Mouse (Mus musculus) kidney, embryonic 15.5 days (tissue): ENCODE measurements around the gene Lypd4. TPM values are rescaled to one million over a fixed set of nuclear protein-coding genes. Genes with fewer than 3 reads are reported as not detected.

ENCODE experiments used
- ATAC-seq: fragments of 200-750 bp; cut with Nextera tagmentation; replicated peaks from 2 replicates; pipeline ENCODE4 v1.8.0; 2017; ENCODE audit warnings: moderate TSS enrichment; ENCODE audit not compliant: low FRiP score
- H3K27ac ChIP-seq: fragments of 300-500 bp; sonication (generic); 2 replicates; pipeline ENCODE4 v1.5.1; 2015; ENCODE audit warnings: mild to moderate bottlenecking, inconsistent platforms
- H3K27me3 ChIP-seq: fragments of 300-500 bp; sonication (generic); 2 replicates; pipeline ENCODE4 v1.6.1; 2015; ENCODE audit warnings: inconsistent platforms
- H3K36me3 ChIP-seq: fragments of 300-500 bp; sonication (generic); 2 replicates; pipeline ENCODE4 v1.6.1; 2015; ENCODE audit warnings: inconsistent platforms
- H3K4me1 ChIP-seq: fragments of 300-500 bp; sonication (generic); 2 replicates; pipeline ENCODE4 v1.6.1; 2015; ENCODE audit warnings: inconsistent platforms
- H3K4me2 ChIP-seq: fragments of 300-500 bp; sonication (generic); 2 replicates; pipeline ENCODE4 v1.6.1; 2015; ENCODE audit warnings: moderate library complexity, mild to moderate bottlenecking, inconsistent platforms
- H3K4me3 ChIP-seq: fragments of 300-500 bp; sonication (generic); replicated peaks from 2 replicates; pipeline ENCODE4 v1.5.1; 2015; ENCODE audit warnings: mild to moderate bottlenecking, inconsistent platforms
- H3K9ac ChIP-seq: fragments of 300-500 bp; sonication (generic); 2 replicates; pipeline ENCODE4 v1.6.1; 2015; ENCODE audit warnings: mild to moderate bottlenecking, inconsistent platforms
- H3K9me3 ChIP-seq: fragments of 300-500 bp; sonication (generic); replicated peaks from 2 replicates; pipeline ENCODE4 v1.6.1; 2016; ENCODE audit warnings: inconsistent platforms
- WGBS: fragments of 180-500 bp; shearing (Covaris S2); methylation state at CpG from one replicate; pipeline ENCODE4 v1.1.7; 2015; ENCODE audit warnings: mixed read lengths; 5-methylcytosine and 5-hydroxymethylcytosine counted together
- polyA plus RNA-seq: library from polyadenylated mRNA; unstranded; fragments of >200 nt; fragmentation: Nextera tagmentation; extraction: Ambion mirVana; gene quantifications from 2 replicates; pipeline ENCODE4 v1.2.1, GENCODE M21; 2015

The Lypd4 gene
- not detected in 2 replicates for polyA plus RNA-seq

DNA sequence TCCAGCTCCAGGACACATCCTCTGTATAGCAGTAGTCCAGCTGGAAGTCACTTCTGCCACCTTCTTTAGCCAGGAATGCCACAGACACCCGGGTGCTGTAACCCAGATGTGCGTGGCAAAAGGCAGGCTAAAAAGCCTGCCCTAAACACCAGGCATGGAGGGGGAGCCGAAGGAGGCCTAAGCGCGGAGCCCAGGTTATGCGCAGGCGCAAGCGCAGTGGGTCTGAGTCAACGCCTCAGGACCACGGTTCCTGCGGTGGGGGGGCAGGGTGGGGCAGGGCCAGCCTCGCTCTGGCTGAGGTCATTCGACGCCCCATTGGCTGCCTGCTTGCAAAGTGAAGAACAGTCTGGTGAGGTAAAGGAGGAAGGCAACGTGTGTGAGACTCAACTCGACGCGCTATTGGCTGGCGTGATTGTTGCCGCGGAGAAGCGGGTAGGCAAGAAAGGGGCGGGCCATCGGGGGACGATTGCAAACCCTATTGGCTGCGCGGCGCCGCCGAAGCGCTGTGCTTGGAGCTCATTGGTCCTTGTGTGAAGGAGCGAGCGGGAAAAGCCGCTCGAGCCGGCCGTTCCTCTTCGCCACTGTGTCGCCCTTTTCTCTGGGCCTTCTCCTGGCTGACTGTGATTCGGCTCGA, at the start of gene Lypd4, which contains the start of gene Dmrtc2:
TSS of gene Lypd4 (minus strand) at position 410 of the 634 bp plus-strand sequence.
TSS of gene Dmrtc2 (plus strand) at position 526 of the 634 bp plus-strand sequence.
- no peak for ATAC-seq
- 54% methylated on average over 41 of the region's 41 CpGs for WGBS
- Histone ChIP-seq H3K36me3 (no peaks in the 10 kb centered on the region), H3K4me1 (no peaks in the 10 kb centered on the region), H3K27me3 (peaks cover 6% of the 10 kb centered on the region; the same call in 1 of the 2 replicates), H3K9me3 (no peaks in the 10 kb centered on the region), H3K9ac (no peak within 1 kb of the TSS), H3K27ac (no peak within 1 kb of the TSS), H3K4me2 (no peak within 1 kb of the TSS), H3K4me3 (no peak within 1 kb of the TSS)

DNA sequence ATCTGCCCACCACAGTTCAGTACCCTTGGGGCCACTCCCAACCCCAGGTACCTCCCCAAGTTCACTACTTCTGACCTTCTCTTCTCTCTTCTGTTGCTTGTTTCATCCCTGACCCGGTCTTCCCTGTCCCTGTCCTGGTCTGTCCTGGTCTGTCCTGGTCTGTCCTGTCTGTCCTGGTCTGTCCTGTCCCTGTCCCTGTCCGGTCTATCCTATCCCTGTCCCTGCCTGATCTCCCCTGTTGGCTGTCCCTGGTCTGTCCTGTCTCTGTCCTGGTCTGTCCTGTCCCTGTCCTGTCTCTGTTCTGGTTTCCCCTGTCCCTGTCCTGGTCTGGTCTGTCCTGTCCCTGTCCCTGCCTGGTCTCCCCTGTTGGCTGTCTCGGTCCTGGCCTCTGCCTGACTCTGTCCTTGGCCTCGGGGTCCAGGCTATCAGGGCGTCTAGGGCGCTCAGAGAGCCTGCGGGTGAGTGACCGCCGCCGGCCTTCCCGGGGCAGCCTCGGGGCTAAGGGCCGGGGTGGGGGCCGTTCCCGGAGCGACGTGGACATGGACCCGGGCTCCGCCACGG, 49.1 kb upstream of the Lypd4 start:
- no peak; the same call in 1 of the 2 replicates for ATAC-seq
- peaks cover 73% of the 10 kb centered on the region for H3K36me3 ChIP-seq
- H3K27me3 ChIP-seq, result no peaks in the 10 kb centered on the region
- H3K4me3 ChIP-seq, result no peak overlapping the region
- H3K9me3 ChIP-seq, result no peaks in the 10 kb centered on the region
- H3K4me2 ChIP-seq, result no peak overlapping the region
- no peaks in the 10 kb centered on the region for H3K4me1 ChIP-seq
- H3K27ac ChIP-seq, result no peak overlapping the region
- no peak overlapping the region for H3K9ac ChIP-seq
- WGBS, result 88% methylated on average over 20 of the region's 20 CpGs

DNA sequence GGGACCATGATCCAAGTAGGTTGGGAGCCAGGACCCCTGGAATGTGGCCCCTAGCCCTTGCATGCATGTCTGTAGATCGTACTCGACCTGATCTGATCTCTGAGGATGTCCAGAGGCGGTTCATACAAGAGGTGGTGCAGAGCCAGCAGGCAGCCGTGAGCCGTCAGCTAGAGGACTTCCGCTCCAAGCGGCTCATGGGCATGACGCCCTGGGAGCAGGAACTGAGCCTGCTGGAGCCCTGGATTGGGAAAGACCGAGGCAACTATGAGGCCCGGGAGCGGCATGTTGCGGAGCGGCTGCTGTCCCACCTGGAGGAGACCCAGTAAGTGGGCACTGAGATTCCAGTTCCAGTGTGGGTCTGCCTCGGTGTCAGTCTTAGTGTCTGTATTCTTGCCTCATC, 42.7 kb upstream of the Lypd4 start:
- Histone ChIP-seq H3K4me3 (no peak overlapping the region), H3K27me3 (no peaks in the 10 kb centered on the region), H3K9me3 (no peaks in the 10 kb centered on the region), H3K36me3 (peaks cover 68% of the 10 kb centered on the region), H3K4me2 (no peak overlapping the region), H3K9ac (no peak overlapping the region), H3K4me1 (peaks cover 3% of the 10 kb centered on the region), H3K27ac (no peak overlapping the region)
- 93% methylated on average over 14 of the region's 14 CpGs for WGBS
- no peak for ATAC-seq

DNA sequence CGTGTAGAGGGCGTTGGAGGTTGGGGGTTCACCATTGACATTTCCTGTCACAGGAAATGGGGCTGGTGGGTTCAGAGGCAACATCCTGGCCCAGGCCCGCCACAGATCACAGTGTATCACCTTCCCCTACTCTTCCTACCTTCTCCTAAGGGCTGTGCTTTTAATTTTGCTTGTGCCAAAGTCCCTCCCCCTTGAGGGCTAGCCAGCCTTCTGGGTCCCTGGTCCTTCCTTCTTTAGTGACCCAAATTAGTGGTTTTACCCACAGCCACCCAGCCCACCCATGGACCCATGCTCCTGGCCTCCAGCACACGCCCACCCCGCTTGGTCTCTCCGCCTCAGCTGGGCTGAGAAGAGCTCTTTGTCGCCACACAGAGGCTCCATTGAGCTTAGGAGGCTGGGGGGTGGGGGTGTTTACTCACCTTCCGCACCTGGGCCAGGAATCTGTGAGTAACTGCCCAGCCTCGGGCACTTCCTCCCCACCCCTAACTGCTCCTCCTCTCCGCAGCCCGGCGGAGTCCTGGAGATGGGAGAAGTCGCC, 37.5 kb upstream of the Lypd4 start:
- 0 out of 2 replicates have a peak overlapping the region, but pooled peaks have one; percentile 10 for H3K9ac ChIP-seq

DNA sequence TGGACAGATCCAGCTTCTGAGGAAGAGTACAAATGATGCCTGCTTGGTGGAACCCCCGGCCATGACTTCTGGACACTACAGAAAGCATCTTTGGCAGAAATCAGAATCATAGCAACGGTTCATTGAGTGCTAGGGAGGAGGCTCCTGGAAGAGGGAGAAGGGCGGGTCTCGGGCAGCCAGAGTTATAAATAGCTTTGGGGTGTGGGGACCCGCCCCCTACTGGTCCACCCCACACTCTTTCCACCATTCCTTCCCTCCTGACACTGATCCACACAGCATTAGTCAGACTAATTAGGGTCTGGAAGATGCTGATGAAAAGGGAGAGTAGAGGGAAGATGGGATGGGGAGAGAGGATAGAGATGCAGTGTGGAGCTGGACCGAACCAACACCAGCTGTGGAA, 36.8 kb upstream of the Lypd4 start:
- Histone ChIP-seq H3K27ac (0 out of 2 replicates have a peak overlapping the region, but pooled peaks have one; percentile 38), H3K9me3 (no peaks in the 10 kb centered on the region), H3K4me3 (no peak overlapping the region), H3K4me2 (peak overlapping the region; percentile 29), H3K4me1 (peaks cover 49% of the 10 kb centered on the region), H3K9ac (0 out of 2 replicates have a peak overlapping the region, but pooled peaks have one; percentile 10), H3K36me3 (peaks cover 38% of the 10 kb centered on the region), H3K27me3 (no peaks in the 10 kb centered on the region)
- no peak for ATAC-seq
- 17% methylated on average over 6 of the region's 6 CpGs for WGBS

More for the DNA sequence above, 37.5 kb upstream of the Lypd4 start:
- H3K27me3 ChIP-seq, result no peaks in the 10 kb centered on the region
- no peak overlapping the region for H3K4me3 ChIP-seq
- peaks cover 45% of the 10 kb centered on the region for H3K36me3 ChIP-seq
- peak overlapping the region; percentile 38 for H3K27ac ChIP-seq
- H3K9me3 ChIP-seq, result no peaks in the 10 kb centered on the region
- H3K4me2 ChIP-seq, result peak overlapping the region; percentile 29
- peaks cover 43% of the 10 kb centered on the region for H3K4me1 ChIP-seq
- no peak for ATAC-seq
- WGBS, result 25% methylated on average over 13 of the region's 13 CpGs

DNA sequence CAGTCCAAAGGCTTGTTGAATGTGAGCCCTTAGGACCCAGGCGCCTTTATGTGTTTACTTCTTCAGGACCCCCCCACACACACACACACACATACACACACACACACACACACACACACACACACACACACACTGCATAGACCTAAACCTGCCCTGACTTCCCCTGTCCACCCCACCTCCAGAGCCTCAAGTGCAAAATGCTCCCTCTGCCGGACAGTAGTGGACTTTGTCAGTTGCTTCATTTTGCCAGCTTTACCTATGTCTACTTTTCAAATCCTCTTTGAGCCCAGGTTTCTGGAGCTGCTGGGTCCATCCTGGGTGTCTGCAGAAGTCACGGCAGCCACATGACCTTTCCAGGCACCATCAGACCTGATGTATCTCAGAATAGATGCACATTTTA, 35.2 kb upstream of the Lypd4 start:
- Histone ChIP-seq H3K4me3 (peak overlapping the region; percentile 74), H3K4me1 (peaks cover 49% of the 10 kb centered on the region), H3K27me3 (no peaks in the 10 kb centered on the region), H3K27ac (peak overlapping the region; percentile 90), H3K4me2 (peak overlapping the region; percentile 65), H3K9ac (peak overlapping the region; percentile 78), H3K36me3 (peaks cover 26% of the 10 kb centered on the region), H3K9me3 (no peaks in the 10 kb centered on the region)
- no peak for ATAC-seq
- 12% methylated on average over 3 of the region's 3 CpGs for WGBS

DNA sequence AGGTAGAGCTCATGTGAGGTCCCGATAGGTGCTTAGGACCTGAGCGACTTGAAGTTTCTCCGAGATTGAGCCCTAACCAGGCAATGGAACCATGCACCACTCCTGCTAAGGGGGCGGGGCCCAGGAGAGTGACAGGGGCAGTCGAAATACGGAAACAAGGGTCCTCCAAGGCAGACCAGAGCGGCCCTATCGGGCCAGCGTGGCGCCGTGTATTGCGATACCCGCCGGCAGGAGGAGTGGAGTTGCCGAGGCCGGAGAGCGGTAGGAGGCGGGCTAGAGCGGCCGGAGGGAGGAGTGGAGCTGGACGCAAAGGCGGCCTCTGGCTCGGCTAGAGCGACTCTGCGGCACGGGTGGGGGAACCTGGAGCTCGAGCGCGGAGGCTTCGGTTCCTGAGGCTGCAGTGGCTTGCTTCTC, 34.3 kb upstream of the Lypd4 start:
- Histone ChIP-seq H3K27me3 (no peaks in the 10 kb centered on the region), H3K9me3 (no peaks in the 10 kb centered on the region), H3K36me3 (peaks cover 17% of the 10 kb centered on the region), H3K4me1 (peaks cover 49% of the 10 kb centered on the region), H3K27ac (peak overlapping the region; percentile 90), H3K4me2 (peak overlapping the region; percentile 65), H3K4me3 (peak overlapping the region; percentile 74), H3K9ac (peak overlapping the region; percentile 78)
- peak; percentile 96 for ATAC-seq
- under 1% methylated on average over 30 of the region's 30 CpGs for WGBS

DNA sequence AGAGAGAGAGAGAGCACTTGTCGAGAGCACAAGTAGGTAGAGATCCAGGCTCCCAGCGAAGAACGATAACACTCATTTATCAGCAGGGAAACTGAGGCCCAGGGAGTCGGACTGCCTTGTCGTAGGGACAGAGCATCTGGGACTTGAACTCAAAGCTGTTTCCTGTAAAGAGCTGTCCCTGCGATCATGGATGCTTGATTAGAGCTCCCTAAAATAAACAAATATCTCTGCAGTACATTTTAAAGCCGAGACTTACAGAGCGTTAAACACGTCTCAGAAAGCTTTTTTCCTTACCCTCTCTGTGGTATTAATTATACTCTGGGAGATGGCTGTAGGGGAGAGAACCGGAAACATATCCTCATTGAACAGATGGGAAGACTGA, 33.7 kb upstream of the Lypd4 start:
- WGBS, result 32% methylated on average over 10 of the region's 10 CpGs
- Histone ChIP-seq H3K9ac (peak overlapping the region; percentile 78), H3K4me2 (peak overlapping the region; percentile 65), H3K27me3 (no peaks in the 10 kb centered on the region), H3K9me3 (no peaks in the 10 kb centered on the region), H3K4me3 (peak overlapping the region; percentile 74), H3K27ac (peak overlapping the region; percentile 90), H3K4me1 (peaks cover 49% of the 10 kb centered on the region), H3K36me3 (peaks cover 11% of the 10 kb centered on the region)
- ATAC-seq, result no peak

DNA sequence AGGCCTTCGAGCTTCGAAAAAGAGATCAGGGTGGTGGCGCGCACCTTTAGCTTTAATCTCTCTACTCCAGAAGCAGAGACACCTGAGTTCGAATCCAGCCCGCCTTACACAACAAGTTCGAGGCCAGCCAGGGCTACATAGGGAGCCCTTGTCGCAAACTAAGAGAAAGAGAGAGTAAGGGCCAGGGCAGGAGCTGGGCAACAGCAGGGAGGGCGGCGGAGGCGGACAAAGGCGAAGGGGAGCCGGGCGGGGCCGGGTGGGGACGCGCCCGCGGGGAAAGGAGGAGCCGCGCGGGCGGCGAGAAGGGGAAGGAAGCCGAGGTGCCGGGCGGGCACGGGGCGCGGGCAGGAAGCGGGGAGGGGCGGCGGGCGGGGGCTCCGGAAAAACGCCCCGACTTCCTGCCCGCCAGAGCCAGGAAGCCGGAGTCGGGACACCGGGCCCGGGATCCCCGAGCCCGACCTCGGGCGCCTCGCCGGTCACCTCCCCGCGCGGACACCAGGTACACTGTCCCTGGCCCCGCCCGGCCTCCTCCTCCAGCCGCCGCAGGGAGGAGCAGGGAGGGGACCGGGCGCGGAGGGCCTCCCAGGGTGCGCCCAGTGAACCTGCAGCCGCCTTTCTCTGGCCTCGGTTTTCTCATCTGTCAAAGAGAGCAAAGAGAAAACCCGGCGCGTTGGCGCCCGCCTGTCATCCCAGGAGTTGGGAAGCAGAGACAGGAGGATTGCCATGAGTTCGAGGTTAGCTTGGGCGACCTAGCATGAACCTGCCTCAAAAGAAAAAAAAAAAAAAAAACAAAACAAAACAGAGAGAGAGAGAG, 33.1 kb upstream of the Lypd4 start, which contains the start of gene Arhgef1:
TSS of gene Arhgef1 (plus strand) at position 283 of the 814 bp plus-strand sequence.
- peaks cover 5% of the 10 kb centered on the region; the same call in 1 of the 2 replicates for H3K36me3 ChIP-seq
- peak within 1 kb of the TSS; percentile 90 for H3K27ac ChIP-seq
- H3K4me1 ChIP-seq, result peaks cover 49% of the 10 kb centered on the region
- H3K4me3 ChIP-seq, result peak within 1 kb of the TSS; percentile 74
- no peaks in the 10 kb centered on the region for H3K27me3 ChIP-seq
- peak within 1 kb of the TSS; percentile 65 for H3K4me2 ChIP-seq
- WGBS, result 6% methylated on average over 61 of the region's 68 CpGs
- ATAC-seq, result peak; percentile 27; the same call in 1 of the 2 replicates
- peak within 1 kb of the TSS; percentile 78 for H3K9ac ChIP-seq
- no peaks in the 10 kb centered on the region for H3K9me3 ChIP-seq

DNA sequence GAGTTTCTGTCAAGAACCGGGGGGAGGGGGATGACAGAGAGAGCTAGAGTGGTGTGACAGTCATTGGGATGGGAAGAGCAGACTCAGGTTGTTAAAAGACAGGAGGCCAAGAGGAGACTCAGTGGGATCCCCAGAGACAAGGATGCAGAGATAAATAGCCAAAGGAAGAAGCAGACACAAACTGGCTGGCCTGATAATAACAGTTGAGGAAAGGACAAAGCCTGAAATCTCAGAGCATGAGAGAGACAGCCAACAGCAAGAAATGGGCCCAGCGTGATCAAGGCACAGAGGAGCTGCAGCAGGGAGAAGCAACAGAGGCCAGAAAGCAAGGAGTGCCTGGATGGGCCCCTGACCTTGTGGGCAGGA, 32.5 kb upstream of the Lypd4 start:
- WGBS, result 54% methylated on average over 2 of the region's 2 CpGs

DNA sequence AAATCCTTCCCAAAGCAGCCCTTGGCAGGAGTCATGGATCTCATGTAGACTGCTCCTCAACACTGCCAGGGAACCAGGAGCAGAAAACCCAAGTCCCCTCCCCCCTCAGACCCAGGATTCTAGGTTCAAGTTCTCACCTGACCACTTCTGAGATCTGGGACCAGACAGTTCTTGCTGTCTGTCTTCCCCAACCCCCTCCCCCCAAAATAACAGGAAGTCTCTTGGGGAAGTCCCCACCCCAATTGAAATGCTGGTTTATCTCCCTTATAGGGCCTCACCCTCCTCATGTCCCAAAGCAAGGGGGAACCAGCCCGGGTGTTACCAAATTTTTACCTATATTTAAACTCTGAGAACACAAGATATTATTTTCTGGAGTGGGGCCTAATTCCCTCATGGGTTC, 32.1 kb upstream of the Lypd4 start:
- Histone ChIP-seq H3K36me3 (no peaks in the 10 kb centered on the region), H3K4me1 (peaks cover 42% of the 10 kb centered on the region), H3K4me2 (peak overlapping the region; percentile 65), H3K9me3 (no peaks in the 10 kb centered on the region), H3K27me3 (no peaks in the 10 kb centered on the region), H3K9ac (0 out of 2 replicates have a peak overlapping the region, but pooled peaks have one; percentile 78), H3K4me3 (0 out of 2 replicates have a peak overlapping the region, but pooled peaks have one; percentile 74), H3K27ac (peak overlapping the region; percentile 90)
- WGBS, result 66% methylated on average over 1 of the region's 1 CpGs
- no peak for ATAC-seq

More for the DNA sequence above, 32.5 kb upstream of the Lypd4 start:
- Histone ChIP-seq H3K9me3 (no peaks in the 10 kb centered on the region), H3K4me3 (peak overlapping the region; percentile 74), H3K36me3 (no peaks in the 10 kb centered on the region), H3K27ac (peak overlapping the region; percentile 90), H3K9ac (peak overlapping the region; percentile 78), H3K27me3 (no peaks in the 10 kb centered on the region), H3K4me2 (peak overlapping the region; percentile 65), H3K4me1 (peaks cover 46% of the 10 kb centered on the region)
- no peak for ATAC-seq
